Mouse (Mus musculus) CD4-positive helper T cell, adult 2 months (primary cell): ENCODE data around the gene Smim20.

Source experiments
- DNase-seq: peaks from one replicate; pipeline ENCODE4 v3.0.0-alpha.2; 2012; ENCODE audit warnings: low read depth, missing footprints, low spot score

Smim20 gene

GRCm38 (mm10) chr5:53307437-53307836, 40.6 kb downstream of the Smim20 start:
- DNase-seq, result no peak

DNA sequence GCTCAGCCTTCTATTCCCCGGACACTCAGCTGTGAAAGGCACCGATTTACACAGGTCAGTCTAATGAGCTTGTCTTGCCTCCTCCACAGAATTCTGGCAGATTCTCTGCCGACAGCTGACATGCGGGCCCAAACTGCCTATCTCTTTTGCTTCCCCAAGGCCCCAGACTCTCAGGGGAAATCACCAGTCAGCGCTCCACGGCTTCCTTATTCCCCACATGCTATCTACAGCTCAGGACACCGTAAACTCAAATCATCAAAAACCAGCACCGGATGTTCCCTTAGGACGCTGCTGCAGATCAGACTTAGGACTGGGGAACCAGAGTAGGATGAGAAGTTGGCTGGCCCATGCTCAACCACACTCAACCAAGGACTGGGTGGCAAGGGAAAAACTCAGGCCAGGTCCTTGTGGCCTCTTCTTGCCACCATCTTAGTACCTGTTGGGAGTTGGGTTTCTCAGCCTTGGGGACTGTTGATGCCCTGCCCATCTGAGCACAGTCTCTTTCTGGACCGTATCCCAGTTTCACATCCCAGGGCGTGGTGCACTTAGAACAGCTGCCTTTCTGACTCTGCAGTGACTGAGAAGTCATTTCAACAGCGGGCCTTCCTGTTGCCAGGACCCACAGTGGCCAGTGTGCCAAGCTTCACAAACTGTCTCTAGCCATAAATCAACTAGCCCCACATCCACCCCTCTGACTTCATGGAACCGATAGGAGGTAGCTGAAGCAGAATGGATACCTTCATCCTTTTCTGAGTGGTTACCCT, 47.7 kb downstream of the Smim20 start:
- DNase-seq, result no peak

DNA sequence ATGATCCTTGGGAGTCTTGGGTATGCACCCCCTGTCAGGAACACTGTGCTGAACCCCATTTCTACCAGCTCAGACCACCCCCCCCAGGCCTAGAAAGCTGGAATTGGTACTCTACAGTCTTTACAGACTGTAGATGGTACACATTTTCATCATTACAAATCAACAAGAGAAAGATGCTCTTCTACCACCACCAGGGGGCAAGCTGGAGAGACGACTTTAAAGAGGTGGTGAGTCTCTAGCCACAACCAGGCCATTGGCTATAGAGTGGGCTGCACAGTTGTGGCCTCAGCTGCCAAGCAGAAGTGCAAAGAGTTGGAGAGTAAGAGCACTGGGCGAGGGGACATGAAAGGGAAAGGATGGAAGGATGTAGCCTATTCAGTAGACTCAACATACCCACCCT, 48.9 kb downstream of the Smim20 start:
- DNase-seq, result no peak

DNA sequence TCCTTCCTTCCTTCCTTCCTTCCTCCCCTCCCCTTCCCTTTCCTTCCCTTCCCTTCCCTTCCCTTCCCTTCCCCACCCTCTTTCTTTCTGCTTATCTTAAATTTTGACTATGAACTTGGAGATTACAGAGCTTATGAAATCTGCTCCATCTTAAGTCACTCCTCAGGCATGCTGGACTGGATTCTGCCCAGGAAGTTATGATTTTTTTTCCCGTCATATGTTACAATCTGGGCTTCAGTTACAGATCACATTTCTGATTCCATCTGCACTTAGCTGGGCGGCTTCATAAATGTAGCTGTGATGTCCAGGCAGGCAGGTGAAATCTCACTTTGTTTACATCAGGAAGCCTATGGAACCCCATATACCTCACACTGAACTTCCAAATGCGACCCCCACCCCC, 50.5 kb downstream of the Smim20 start:
- no peak for DNase-seq

DNA sequence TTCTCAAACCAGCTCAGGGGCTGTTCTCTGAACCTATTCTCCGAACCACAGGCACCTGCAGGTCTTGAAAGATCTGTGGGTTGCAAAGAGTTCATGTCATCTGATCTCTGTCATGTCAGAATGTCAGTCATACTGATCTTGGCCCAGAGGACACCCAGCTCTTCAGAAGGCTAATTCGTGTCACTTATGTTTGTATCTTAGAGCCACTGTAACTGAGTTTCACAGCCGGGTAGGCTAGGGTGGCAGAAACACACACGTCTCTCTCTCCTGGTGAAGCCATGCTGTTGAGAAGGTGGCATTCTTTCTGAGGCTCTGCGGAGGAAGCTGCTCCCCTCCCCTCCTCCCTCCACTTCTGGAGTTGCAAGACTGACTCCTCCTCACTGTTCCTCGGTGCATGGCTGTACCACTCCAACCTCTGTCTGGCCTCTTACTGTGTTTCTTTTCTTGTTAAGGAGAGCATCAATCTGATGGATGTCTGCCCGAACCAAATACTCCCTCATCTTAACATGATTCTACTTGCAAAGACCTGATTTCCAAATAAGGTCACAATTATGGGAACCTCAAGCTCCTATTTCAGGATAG, 51.1 kb downstream of the Smim20 start:
- DNase-seq, result no peak

GRCm38 (mm10) chr5:53320331-53320730, 53.4 kb downstream of the Smim20 start:
- no peak for DNase-seq

GRCm38 (mm10) chr5:53321901-53322300, 55.0 kb downstream of the Smim20 start:
- DNase-seq, result no peak

GRCm38 (mm10) chr5:53322471-53322870, 55.6 kb downstream of the Smim20 start:
- no peak for DNase-seq

GRCm38 (mm10) chr5:53323121-53323520, 56.2 kb downstream of the Smim20 start:
- no peak for DNase-seq

- no peak for DNase-seq
Measured at GRCm38 (mm10) chr5:53324256-53324655, 57.4 kb downstream of the Smim20 start.

DNA sequence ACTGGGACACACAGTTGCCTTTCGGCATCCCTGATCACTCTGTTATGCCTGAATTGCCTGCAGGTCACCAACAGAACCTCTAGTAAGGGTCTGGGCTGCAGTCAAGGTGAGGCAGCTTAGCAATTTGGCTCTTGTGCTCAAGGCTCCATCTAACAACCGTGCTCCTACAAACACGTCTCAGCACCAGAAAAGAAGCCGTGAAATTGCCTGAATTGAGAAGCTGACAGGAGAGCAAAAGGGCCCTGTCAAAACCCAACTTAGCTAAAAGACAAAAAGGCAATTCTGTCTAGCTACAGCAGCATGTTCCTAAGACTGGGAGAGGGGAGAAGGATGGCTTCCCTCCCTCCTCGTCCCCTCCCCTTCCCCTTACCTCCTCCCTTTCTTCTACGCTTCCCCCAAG, 57.9 kb downstream of the Smim20 start:
- no peak for DNase-seq

DNA sequence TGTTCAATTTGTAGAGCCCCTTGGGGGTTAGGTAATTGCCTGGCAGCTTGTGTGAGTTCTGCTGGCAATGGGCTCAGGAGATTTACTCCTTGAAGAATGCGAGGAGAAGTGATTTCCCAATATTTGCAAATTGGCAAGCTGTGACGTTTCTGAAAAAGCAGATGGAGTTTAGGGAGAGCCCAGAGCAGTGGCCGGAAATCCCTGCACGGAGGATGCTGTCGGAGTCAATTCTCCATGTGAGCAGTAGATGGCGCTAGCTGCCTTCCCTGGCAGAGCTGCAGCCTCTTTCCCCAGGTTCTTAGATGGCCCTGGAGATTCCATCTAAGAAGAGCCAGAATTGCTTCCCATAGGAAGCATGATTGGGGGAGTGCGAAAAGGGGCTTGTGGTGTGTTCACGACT, 59.1 kb downstream of the Smim20 start:
- DNase-seq, result peak; percentile 53

DNA sequence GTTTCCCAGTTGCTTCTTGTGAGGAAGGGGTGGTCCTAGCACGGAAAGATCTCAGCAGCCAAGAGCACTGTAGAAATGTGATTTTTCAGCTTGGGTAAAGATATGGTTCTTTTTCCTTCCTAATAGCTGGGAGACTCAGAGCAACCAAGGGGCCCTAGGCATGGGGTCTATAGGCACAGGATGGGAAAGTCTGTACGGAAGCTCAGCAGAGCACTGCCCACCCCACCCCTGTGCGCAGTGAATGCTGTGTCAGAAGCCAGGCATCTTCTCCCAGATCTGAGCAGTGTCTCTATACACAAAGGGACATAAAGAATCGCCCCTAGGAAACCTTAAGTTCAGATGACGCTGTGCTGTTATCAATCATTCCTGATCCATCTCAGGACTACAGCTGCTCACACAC, 59.6 kb downstream of the Smim20 start:
- DNase-seq, result no peak
